Mouse (Mus musculus): ENCODE data around the gene Lars2.

Gene Lars2

DNA sequence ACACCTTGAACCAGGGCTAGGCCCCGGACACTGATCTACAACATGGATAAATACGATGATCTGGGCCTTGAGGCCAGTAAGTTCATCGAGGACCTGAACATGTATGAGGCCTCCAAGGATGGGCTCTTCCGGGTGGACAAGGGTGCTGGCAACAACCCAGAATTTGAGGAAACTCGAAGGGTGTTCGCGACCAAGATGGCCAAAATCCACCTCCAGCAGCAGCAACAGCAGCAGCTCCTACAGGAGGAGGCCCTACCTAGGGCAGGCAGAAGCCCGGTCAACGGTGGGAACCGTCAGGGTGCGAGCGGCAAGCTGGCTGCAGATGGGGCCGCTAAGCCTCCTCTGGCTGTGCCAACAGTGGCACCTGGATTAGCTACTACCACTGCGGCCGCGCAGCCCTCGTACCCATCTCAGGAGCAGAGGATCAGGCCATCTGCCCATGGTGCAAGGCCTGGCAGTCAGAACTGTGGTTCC is 112.5 kb downstream of the Lars2 start:
- peak; percentile 51 for DNase-seq

GRCm38 (mm10) chr9:123479876-123480252 is 113.1 kb downstream of the Lars2 start:
- DNase-seq: no peak

DNA sequence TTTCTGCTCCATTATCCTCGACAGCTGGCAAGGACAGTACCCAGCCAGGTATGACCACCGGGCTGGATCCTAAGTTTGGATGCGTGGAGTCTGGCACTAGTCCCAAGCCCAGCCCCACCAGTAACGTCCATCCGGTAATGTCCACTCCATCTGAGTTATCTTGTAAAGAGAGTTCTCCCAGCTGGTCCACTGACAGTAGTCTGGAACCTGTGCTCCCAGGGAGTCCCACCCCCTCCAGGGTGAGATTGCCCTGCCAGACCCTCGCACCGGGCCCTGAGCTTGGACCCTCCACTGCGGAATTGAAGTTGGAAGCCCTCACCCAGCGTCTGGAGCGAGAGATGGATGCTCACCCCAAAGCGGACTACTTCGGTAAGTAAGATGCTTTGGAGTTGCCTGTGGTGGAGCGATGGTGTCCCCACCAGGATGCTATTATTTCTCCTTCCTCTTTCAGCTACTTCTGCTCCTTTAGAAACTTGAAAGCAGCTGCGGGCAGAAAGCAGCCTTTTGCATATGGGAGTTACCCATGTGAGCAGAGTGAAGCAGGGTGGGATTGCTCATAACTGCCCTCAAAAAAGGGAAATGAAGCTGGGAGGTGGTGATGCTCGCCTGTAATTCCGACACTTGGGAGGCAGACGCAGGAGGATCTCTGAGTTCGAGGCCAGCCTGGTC is 113.7 kb downstream of the Lars2 start:
- DNase-seq: no peak

DNA sequence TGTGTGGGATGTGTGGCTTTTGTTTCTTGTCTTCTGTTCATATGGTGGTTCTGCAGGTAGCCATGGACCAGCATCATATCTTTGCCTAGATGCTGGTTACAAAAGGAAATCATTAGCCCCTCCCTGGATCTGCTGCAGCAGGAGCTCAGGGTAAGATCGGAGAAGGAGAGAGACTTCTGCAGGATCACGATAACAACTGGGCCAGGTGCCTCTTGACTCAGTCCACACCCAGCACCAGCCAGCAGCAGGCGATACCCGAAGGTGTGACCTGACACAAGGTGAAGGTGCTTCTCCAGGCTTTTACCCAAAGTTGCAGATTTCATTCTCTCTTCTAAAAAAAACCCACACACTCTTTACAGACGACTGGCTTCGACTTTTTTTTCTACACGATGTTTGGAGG is 114.4 kb downstream of the Lars2 start:
- DNase-seq: no peak

GRCm38 (mm10) chr9:123483598-123483997 is 116.9 kb downstream of the Lars2 start:
- DNase-seq: no peak

- DNase-seq: no peak
Observed at GRCm38 (mm10) chr9:123484830-123485229, 118.1 kb downstream of the Lars2 start.

- DNase-seq: no peak
Observed at GRCm38 (mm10) chr9:123485561-123485960, 118.8 kb downstream of the Lars2 start.

DNA sequence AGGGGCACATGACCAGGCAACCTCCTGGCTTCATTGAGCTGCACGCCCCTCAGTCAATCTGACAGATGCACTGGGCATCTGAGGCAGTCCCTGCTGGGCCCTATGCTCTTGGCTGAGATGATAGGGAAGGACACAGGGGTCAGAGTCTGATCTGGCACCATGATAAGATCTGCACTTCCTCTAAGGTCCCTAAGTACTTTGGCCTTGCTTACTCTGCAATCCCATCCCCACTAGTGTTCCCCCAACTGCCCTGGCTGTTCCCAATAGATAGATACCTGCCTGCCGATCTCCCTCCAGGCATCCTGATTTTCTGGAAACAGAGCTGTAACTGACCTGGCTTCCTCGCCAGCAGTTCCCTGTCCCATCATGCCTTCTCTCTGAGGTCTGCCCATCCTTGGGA is 119.9 kb downstream of the Lars2 start:
- no peak for DNase-seq

DNA sequence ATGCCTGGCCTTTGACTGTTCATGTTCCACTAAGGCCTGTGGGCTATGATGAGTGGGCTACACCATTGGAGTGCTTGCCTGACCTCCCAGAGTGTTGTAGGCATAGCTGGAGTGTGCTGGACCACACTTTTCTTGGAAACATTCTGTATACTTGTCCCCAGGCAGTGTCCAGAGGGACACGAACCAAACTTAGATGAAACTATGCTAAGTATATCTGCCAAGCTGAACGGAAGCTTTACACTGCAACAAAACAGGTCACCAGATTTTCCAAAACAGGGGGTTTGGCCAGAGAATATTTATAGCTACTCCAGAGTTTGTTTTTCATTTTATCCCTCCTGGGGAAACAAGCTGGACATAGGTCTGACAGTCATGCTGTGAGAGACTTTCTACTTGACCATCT is 122.3 kb downstream of the Lars2 start:
- no peak for DNase-seq

- no peak for DNase-seq
Observed at GRCm38 (mm10) chr9:123489727-123490343, 123.1 kb downstream of the Lars2 start.

GRCm38 (mm10) chr9:123490930-123491329 is 124.2 kb downstream of the Lars2 start:
- DNase-seq: no peak

DNA sequence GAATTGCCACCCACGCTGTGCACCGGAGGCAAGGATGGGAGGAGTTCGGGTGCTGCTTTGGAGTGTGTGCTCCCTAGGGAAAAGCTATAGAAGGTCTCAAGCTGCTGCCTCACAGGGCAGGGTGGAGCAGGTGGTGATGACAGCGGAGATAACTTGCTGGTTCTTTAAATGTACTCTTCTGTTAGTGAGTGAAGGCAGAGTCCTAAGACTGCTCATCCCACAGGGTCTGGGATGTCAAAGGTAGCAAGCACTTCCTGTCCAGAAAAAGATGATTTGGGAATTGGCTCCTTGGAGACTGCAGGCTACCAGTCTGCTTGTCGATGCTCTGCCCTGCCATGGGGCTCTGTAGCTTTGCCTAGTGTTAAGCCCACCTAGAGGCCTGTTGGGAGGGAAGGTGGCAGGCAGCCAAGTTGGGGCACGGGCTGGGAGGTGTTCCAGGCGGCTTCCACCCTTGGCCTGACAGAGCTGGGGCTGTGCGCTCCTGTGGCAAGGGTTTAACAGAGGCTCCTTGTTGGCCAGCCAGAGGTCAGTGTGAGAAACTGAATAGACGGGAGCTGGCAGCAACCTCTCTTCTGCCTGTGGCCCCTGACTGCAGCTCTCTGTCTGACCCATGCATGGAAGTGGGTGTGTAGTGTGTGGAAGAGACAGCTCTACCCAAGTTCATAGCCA is 125.3 kb downstream of the Lars2 start:
- DNase-seq: peak; percentile 76

GRCm38 (mm10) chr9:123496665-123497064 is 129.9 kb downstream of the Lars2 start:
- DNase-seq: peak; percentile 8

- DNase-seq: no peak
Observed at GRCm38 (mm10) chr9:123497906-123498305, 131.2 kb downstream of the Lars2 start.

DNA sequence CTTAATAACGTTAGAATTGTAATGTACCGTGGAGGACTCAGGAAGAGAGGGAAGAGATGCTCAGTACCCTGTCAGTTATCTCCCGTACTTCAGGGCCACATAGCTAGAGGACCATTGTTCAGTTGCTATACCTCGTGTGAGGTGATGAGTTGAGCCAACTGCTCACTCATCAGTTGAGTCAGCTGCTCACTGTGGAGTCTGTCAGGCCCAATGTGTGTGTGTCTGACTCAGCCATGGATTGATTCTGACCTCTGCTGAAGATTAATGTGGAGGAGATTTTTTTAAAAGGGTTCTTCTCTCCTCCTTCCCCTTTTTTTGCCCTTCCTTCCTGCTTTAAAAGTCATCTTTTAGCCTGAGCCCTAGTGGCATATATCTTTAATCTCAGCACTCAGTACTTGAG is 133.8 kb downstream of the Lars2 start:
- DNase-seq: no peak

DNA sequence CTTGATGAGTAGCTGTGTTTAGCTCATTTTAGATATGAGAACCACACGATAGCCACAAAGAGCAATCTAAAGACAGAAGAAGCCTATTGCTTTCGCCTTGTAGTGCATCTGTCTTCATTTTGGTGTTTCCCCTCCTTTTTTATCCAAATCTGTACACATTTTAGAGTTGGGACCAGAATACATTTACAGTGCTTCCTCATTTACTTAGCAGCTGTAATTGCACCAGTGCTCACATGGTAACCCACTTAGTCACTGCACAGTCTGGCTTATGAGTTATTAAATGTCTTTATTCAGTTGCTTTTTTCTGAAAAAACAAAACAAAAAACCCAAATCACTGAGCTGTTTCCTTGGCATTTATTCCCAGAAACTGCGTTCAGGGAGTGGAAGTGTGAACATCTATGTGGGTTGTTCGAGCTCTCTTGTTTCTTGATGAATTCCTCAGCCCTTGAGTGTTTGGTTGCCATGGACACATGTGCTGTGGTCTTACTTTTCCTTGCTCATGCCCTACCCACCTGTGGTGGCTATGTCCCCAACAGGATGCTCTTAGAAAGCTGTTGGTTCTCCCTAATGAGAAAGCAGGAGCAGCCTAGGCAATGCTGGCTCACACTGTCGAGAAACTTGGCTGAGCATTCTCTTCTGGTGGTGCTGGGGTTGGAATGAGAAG is 136.6 kb downstream of the Lars2 start:
- no peak for DNase-seq

DNA sequence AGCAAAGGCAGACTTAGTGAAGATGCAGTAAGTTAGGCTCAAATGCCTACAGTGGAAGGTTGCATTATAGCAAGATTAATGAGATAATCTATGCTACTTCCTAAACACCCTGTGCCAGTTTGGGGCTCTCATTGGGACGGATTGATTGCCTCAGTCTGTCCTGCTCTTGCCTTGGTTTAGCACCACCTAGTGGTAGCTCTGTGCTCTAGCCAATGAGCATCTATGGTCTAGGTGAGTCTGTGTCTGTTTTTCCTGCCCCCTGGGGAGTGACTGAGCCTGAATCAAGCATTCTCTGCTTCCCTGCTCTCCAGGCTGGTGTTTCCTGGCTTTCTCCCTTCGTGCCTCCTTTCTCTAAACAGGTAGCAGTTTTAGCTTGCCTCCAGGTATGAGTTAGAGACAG is 137.6 kb downstream of the Lars2 start:
- DNase-seq: peak; percentile 82

GRCm38 (mm10) chr9:123505598-123505997 is 138.9 kb downstream of the Lars2 start:
- no peak for DNase-seq

- DNase-seq: no peak
Observed at GRCm38 (mm10) chr9:123506270-123507146, 139.8 kb downstream of the Lars2 start.

DNA sequence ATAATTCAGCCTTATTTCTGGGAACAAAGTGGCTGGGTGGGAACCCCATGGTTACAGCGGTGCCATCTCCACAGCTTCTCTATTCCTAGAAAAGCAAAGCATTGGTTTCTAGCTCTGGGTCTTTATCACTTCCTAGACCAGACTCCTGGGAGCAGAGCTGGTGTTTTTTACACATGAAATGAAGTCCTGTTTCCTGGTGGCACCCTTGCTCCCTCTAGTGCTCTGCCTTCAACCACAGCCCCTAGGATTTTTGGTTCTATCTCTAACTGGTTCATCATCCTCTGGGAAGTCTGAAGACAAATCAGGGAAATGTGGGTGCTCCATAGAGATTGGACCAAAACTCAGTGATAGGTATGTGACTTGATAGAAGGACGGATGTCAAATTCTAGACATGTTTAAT is 140.7 kb downstream of the Lars2 start:
- DNase-seq: no peak

- no peak for DNase-seq
Observed at GRCm38 (mm10) chr9:123508986-123509385, 142.3 kb downstream of the Lars2 start.
